Mouse (Mus musculus): Measurements from ENCODE around the gene Galnt14.

Gene Galnt14

DNA sequence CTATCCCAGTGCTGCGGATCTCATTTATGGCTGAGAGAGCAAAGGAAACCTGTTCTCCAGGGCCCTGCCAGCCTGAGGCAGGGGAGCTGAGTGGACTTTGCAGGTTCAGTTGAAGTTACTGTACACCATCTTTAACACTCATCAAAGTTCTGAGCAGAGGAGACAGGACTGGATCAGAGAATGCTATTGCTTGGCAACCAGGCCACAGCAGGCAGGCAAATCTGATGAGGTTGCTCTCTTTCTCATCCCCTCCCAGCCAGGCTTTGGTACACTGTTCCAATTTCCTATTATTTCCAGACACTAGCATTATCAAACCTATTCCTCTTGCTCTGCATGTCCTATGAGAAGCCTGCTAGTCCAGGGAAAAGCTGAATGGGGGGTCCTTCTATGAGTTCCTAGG lies 41.3 kb downstream of the Galnt14 start:
- no peak for DNase-seq (ENCODE audit: low spot score)

DNA sequence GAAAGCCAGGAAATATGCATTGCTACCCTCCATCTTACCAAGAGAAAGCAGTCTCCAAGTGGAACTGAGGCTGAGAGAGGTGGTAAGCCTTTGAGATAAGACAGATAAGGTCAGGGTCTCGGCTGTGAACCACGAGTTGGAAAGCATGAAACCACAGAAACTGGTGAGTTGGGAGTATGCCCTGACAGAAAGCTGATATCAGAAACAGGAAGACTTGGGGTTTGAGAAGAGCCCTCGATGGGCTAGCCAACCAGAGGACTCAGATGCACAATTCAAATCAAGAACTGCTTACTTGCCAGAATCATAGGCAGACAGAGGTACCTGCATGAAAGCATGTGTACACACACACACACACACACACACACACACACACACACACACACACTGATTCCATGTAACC lies 47.0 kb downstream of the Galnt14 start:
- DNase-seq (ENCODE audit: low spot score): no peak

DNA sequence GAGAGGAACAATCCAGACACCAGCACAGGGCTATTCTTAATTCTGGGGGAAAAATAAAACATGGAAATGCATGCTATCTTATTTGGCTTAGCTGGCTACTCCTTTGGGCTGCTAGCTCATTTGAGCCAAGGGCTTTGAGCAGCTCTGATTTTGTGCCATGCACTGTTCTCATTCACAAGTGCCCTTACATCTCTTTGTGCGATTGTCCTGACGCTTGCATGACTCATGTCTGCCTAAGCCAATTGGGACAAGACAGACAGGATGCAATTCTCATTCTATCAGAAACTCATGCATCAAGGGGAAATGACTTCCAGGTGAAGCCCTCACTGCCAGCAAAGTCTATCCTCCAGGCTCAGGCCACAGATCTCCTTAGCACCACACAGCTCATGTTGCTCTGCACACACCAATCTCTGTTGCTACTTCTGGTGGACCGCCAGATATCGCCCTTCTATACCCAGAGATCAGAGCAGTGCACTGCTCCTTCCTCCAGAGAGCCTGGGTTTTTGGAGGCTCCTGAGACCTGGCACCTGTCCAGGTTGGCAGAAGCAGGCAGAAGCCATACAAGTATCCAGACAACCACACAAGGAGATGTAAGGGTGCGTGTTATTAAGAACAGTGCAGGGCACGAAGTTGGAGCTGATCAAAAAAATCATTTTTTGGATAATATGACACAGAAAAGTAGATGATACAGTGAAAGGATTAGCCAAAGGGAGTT lies 51.4 kb downstream of the Galnt14 start:
- DNase-seq (ENCODE audit: low spot score): no peak

DNA sequence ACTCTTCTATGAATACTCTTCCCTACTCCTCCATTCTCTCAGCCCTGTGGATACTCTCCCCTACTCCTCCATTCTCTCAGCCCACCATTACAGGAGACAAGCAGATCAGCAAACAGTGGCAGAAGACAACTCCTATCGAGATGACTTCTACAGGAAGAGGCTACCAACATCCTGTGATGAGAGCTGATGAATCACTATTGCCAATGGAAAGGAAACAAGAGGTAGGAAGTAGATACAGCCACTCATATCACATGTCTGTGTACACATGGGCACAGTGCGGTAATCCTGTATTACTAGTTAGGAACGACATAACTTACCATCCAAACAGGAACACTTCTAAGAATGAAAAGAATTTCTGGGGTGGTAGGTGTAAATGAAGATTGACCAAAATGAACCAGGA lies 53.9 kb downstream of the Galnt14 start:
- DNase-seq (ENCODE audit: low spot score): no peak

DNA sequence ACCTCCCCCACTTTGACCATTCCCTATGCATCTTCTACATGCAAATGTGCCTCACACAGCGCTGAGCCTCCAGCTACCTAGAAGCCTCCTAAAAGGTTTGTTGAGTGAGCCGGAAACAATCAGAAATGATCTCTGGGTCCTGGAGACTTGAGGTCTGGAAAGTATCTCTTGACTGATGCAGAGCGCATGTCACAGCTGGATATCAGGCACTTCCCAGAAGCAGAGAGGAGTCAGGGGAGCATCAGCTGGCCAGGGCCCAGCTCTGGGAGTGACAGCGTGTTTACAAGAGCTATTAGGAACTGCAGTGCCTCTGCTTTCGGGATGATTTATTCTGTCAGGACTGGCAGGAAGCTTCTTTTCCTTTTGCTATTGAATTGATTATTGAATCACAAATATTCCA lies 56.0 kb downstream of the Galnt14 start:
- no peak for DNase-seq (ENCODE audit: low spot score)

DNA sequence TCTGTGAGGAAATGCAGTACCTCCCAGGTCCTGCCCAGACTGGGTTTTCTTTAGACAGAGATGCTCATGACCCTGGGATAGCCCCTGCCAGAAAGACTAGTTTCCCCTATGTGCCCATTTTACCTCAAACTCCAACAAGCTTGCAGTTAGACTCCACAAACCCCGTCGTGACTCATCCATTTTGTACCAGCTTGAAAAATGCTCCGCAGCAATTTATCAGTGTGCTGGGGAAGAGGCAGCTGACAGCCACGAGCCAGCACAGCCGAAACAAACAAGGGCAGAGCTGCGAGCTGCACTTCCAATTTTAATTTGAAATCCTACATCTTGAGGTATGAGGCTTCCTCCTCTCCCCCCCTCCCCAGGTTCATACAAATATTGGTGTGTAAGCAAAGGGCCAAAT lies 60.9 kb downstream of the Galnt14 start:
- DNase-seq (ENCODE audit: low spot score): no peak

DNA sequence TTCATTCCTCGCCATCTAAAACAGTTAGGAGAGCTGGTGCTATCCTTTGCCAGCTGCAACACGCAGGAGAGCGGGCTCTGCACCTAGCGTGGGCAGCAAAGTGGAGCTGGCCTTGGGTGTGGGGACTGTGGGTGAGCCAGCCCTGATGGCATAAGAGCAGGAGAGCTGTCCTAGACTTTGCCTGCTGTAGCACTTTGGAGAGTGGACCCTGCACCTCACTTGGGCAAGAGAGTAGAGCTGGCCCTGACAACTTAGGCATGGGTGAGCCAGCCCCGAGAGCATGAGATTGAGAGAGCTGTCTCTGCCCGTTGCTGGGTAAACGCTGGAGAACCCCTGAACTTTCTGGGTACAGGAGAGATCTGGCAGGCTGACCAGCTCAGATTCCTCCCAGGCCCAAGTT lies 68.6 kb downstream of the Galnt14 start:
- DNase-seq (ENCODE audit: low spot score): no peak

DNA sequence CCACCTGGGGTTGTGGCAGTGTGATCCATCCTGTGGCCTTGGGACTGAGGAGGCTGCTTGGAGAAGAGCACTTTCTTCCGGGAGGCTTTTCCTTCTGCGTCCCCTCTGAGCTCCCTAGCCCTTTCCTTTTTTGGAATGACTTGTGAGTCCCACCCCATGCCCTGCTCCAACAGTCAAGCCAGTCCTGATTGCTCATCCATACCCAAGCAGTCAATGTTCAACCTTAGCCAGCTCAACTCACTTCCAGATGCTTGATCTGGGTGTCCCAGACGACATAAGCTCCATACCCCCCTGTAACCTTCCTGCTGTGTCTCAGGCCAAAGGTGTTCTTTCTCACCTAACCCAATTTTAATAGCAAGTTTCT lies 70.2 kb downstream of the Galnt14 start:
- DNase-seq (ENCODE audit: low spot score): no peak

DNA sequence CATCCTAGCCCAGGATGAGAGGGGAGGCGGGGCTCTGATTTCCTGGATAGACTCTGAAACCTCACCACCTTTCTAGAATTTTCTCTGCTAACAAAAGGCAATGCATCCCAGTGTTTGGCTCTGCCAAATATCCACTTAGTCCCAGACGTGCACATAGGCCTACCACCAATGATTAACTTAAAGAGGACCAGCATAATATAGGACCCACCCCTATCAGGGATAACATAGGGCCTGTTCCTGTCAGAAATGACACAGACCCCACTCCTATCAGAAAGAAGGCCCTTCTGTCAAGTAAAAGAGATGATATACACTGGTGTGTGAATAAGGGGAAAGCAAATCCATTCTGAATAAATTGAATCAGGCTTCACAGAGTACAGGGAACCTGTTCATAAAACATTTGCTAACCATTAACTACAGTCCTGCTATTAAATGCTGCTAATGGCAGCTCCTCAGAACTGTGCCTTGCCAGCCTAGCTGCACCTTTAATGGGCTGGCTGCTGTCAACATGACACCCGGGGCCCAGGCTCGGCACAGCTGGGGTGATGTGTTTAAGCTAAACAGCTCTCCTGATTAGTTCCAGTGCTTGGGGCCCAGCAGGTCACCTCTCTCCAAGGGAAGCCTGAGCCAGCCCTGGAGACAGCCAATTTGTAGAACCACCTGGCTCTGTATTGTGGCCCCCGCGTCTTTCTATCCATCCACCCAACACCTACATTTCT lies 70.7 kb downstream of the Galnt14 start:
- DNase-seq (ENCODE audit: low spot score): no peak

DNA sequence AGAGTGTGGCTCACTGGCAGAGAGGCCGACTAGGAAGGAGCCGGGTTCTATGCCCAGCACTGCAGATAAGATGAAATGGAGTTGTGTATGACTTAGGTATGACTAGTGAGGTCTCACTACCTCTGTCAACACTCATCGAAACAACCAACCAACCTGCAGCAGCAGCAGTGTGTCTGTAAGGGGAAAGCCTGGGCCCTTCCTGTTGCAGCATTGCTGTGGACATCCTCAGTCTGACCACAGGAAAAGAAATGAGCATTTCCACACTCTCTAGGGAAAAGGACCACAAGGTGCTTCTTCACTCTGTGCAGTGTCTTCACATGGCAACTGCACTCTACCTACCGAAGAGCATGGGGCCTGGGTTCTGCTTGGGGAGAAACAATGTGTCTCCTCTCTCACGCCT lies 73.3 kb downstream of the Galnt14 start:
- DNase-seq (ENCODE audit: low spot score): no peak

DNA sequence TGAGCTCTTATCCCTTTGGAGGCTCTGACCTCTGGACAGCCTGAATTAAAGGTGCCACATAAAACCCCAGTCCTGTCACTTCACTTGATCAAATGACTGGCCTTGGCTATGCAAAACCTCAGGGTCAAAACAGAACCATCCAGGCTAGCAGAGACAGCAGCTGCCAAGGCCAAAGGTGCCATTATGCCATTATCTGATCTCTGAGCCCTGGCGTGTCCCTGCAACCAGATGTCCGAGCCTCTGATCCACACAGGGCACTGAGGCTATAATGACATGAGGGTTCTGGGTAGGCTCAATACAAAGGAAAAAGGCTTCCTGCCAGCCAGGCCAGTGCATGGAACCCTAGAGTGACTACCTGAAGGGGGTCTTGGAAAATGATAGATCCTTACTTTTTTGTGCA lies 75.4 kb downstream of the Galnt14 start:
- no peak for DNase-seq (ENCODE audit: low spot score)

DNA sequence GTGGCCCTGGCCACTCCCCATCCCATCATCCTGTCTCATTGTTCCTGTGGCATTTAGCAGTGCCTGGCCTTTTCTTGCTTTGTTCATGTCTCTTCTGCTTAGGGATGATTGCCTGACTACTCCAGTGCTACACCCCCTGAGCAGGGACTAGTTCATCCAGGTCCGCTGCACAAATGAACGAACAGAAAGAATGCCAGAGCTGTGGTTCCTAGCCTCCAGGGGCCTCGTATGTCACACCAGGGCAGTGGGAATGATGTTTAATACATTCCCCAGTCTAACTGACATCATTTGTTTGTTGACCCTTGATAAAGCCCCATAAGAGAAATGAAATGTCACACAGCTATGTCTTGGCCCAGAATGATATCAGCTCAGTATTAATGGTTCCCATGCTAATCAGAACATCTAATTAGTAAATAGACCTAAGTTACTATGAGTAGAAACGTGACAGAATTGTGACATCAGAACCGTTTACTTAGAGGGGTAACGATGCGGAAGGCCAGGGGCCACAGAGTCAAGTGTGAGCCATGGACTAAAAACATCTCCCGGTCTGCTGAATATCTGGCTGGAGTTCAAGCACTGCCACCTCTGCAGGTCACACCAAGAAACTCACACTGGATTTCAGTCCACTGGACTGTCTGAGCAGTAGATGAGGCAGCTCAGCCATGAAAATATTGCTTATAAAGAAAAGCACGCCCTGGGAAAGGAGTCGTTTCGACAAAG lies 76.1 kb downstream of the Galnt14 start:
- DNase-seq (ENCODE audit: low spot score): no peak

DNA sequence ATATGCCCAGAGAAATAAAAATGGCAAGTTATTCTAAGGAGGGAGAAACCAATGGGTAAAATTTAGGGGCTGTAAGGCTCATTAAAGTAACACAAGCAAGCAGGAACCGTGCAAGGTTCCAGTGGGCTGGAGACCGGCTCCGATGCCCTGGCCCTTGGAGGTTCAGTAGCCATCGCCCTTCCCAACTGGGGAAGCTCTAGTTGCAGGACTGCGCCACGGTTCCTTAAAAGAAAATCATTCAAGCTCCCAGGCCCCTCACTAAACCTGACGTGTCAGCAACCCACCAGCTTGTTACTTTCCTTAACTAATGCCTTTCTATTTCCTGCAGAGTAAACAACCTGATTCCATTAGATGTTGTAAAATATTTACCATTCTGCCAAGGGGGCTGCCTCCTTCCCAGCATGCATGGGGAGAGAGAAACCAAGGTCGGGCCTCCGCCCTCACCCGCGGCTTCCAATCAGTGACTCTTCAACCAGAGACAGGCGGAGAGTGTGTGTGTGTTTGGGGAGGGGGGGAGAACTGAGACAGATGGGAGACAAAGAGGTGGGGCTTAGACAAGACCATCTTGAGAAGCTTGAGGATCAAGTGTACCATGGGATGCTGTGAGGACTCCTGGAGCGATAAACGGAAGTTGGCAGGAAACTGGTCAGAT lies 81.9 kb downstream of the Galnt14 start:
- no peak for DNase-seq (ENCODE audit: low spot score)

DNA sequence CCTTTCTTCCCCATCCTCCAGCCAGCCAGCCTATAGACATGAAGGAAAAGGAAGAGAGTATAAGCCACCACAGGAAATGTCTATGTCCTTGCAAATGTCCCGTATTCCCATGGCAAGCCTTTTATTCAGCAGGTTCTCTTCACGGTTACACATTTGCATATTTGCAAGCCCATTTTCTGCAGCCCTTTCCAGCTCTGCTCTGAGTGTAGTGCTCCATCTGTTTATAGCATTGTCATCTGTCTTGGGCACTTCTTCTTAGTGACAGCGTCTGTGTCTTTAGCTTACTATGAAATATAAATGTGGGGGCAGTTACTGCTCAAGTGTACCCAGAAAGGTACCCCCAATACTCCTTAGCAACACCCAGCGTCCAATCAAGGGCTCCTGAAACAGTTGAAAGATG lies 83.3 kb downstream of the Galnt14 start:
- no peak for DNase-seq (ENCODE audit: low spot score)

DNA sequence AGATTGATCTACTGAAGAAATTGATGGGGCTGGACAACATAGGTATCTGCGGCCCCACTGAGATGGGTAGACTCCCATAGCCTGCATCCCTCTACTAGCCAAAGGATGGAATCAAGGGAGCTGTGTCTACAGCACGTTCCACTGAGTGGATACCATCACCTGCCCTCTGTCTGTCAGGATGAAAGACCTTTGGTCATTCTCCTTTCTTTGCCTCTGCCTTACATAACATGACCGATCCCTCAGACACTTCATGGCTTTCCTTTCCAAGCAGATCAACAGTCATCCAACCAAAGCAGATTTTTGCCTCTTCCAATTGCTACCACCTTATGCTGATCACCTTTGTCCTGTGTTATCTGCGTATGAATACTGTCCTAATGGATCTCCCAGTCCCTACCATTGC lies 90.2 kb downstream of the Galnt14 start:
- DNase-seq (ENCODE audit: low spot score): no peak

DNA sequence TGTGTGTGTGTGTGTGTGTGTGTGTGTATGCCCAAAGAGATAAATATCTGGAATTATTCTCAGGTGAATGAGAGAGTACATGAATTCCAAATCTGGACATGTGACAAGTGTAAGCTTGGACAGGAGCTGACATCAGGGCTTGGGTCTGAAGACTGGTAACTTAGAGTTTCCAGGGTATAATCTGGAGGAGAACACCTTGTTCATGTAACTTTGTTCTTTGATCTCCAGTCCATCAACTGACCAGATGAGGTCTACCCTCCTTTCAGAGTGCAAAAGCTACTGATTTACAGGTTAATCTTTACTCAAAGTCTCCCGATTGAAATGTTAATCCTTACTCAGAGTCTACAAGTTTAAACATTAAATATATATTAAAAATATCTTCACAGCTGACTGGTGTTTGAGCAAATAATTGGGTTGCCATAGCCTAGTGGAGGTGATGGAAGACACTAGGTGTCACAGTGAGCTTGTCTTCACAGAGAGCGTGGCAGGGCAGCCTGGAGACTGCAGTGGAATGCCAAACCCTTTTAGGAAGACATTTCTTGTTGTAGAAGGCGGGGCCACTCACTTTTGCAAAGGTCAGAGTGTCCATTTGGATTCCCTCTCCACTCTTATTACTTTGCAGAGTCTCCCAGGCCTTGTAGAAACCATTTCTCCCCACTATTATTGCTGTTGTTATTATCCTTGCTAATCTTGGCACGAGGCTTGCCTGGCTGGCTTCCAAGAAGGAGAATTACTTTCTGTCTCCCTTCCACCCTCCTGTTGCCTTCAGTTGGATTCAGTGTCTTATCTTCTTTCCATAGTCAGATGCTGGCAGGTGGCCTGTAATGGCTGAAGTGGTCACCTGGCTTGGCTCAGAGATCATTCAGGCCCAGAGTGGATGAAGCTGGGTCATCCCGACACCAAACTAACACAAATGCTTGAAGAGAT lies 107.4 kb downstream of the Galnt14 start:
- no peak for DNase-seq (ENCODE audit: low spot score)

DNA sequence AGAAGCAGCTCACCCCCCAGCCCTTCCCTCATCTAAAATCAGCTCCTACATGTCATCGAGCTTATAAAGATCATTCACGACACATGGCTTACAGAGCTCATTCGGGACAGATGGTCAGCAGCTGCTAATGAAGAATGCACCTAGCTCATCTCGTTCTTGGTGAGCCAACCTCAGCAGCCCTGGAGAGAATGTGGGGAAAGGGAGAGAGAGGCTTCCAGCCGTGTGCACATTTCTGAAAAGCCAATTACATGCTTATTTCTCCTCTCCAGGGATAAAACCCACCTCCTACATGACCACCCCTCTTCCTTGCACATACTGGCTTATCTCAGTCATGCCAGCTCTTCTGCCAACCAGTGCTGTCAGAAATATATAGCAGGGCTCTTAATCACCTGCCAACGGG lies 110.3 kb downstream of the Galnt14 start:
- DNase-seq (ENCODE audit: low spot score): no peak

DNA sequence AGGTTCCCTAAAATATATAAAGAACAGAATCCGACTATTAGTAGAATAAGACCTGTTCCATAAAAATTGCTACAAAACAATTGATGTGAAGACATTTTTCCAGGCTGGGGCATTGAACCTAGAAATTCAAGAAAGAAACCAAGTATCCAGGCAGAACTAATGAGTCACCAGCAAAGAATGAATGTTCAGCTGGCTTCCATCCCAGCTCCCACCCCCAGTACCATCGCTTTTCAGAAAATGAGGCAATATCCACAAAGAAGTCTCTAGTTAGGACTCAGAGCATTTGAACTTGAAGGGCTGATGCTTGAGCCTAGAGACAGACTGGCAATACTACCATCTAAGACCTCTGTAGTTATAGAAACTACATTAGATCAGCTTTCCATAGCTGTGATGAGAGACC lies 118.2 kb downstream of the Galnt14 start:
- no peak for DNase-seq (ENCODE audit: low spot score)

DNA sequence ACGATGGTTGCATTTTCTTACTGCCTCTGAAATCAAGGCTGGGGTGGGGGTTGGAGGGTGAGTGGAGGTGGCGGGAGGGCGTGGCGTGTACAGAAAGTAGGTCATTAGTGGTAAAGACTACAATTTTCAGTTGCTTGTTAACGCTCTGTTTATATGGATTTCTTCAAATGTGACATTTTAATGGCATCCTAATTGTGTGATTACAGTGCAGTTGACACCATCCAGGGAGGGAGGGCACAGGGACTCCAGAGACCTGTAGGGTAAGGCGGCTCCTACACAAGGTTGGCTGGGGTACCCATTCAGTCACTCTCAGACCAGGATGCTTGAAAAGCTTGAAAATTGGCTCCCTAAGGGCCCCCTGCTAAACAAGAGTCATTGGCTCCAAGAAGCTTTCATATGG lies 122.7 kb downstream of the Galnt14 start:
- DNase-seq (ENCODE audit: low spot score): no peak

DNA sequence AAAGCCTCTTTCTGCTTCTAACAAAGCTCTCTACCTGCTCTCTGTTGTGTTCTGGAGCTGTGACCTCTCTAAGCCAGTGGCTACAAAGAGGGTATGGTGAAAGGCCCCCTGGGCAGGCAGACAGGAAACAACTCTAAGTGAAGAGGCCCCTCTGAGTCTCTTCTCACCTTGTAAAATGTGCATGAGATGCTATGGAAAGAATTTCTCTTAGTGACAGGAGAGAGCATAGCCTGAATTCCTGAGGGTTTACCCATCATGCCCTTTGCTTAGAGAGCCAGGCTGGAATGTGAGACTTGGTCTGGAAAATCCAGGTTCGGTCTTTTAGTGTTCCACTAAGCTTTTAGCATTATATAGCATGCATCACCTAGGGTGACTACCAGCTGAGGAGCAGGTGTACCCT lies 136.1 kb downstream of the Galnt14 start:
- no peak for DNase-seq (ENCODE audit: low spot score)

DNA sequence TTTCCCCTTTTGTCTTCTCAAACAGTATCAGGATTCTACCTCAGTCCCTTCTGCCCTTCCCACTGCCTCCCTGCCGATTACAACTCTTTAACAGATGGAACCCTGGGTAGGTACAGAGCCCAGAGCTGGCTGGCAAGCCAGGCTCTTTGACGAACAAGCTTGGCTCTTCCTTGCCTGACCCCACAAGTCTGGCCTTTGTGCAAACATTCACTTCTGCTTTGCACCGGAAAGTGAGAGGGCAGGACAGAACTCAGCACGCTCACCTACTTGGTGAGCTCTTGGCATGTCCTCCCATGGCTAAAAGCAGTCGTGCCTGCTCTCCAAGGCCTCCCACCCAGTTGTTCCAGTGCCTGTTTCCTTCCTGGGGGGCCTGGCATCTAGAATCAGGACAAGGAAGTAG lies 137.4 kb downstream of the Galnt14 start:
- DNase-seq (ENCODE audit: low spot score): no peak

DNA sequence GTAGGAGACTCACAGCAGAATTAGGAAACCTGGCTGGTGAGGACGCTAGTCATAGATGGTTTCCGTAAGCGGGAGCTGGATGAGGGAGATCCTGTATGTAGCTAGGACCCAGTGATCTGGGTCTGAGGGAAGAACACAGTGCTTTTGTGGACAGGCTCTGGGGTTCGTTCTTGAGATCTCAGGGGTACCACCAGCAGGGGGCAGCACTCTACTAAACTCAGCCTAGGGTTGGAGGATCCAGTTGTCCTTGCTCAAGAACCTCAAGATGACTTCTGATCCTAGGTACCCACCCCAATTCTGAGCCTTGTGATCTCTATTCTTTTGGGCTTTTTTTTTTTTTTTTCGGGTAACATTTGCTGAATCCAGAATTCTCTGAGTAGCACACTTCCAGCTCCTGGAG lies 137.8 kb downstream of the Galnt14 start:
- peak; percentile 45 for DNase-seq (ENCODE audit: low spot score)
